Mouse (Mus musculus): ENCODE measurements around the gene Fbp2. TPM values are rescaled to one million over a fixed set of nuclear protein-coding genes. Genes with fewer than 3 reads are reported as not detected.
A peak's percentile ranks its signal among the peaks of the same experiment; 100 is the strongest.
"Not testable (repeated sequence)": the region's sequence is repeated elsewhere in the genome, so short reads cannot be mapped to it uniquely, and the experiment has no call there.

The Fbp2 gene
- polyA plus RNA-seq, 1 experiment from 2014 or later, result not detected

DNA sequence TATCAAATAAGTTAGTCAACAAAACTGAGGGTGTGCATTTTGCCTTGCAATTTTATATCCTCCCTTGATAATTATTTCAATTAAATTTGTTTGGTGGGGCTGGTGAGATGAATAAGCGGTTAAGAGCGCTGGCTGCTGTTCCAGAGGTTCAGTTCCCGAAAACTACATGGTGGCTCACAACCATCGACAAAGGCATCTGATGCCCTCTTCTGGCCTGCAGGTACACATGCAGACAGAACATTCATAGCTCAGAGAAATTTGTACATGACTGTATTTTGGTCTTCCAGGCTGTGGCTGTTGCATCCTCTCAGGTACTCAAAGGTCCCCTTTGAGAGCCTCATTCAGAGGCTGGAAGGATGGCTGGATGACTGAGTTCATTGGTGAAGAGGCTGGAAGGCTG, 1.8 kb upstream of the Fbp2 start:
- Histone ChIP-seq H3K27ac (no peak overlapping the region), H3K9me3 (replicated peaks) (no peaks in the 10 kb centered on the region), H3K4me2 (no peak overlapping the region), H3K36me3 (no peaks in the 10 kb centered on the region), H3K4me3 (no peak overlapping the region), H3K27me3 (replicated peaks) (no peaks in the 10 kb centered on the region), H3K9ac (no peak overlapping the region), H3K4me1 (peaks cover 4% of the 10 kb centered on the region; the same call in 1 of the 2 replicates)
- 75% methylated on average over 4 of the region's 4 CpGs for WGBS (ENCODE audit: insufficient replicate concordance)
- ATAC-seq, result no peak

DNA sequence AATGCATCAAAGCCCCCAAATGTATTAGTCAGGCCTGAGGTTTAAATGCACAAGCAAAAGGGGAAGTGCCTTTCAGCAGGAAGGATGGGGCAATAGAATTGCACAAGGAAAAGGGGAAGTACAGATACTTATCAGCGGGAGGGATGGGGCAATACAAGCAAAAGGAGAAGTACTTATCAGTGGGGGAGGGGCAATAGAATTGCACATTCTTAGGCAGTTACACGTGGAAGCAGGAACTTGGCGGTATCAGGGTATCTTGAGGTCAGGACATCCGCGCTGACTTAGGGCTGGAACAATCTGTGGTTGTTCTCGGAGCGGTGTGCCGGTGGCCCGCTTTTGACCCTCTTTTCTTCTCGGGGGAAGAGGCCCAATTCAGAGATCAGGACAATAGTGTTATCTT, 1.0 kb upstream of the Fbp2 start:
- not testable (repeated sequence) for H3K27me3 ChIP-seq (replicated peaks); ATAC-seq; H3K27ac ChIP-seq; H3K9ac ChIP-seq; H3K36me3 ChIP-seq; H3K9me3 ChIP-seq (replicated peaks); H3K4me2 ChIP-seq; H3K4me1 ChIP-seq; H3K4me3 ChIP-seq
- WGBS (ENCODE audit: insufficient replicate concordance), result 23% methylated on average over 10 of the region's 10 CpGs

DNA sequence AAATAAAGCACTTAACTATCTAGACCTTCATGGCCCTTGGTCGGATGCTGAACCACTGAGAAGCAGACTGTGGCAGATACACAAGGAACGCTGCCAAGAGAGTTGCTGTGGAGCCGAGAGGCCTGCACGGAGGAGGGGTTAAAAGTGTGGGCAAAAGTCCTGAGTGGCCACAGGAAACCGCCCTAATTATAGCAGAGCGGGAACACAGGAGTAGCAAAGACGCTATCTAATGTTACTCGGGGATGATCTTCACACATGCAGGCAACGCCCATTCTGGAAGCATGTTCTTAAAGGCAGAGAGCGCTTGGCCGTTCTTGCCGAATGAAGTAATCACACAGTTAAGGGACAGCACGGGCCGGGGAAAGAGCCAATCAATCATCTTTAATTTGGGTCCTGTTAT, 1.4 kb downstream of the Fbp2 start:
- WGBS (ENCODE audit: insufficient replicate concordance), result 70% methylated on average over 14 of the region's 14 CpGs
- no peak overlapping the region for H3K4me2 ChIP-seq

DNA sequence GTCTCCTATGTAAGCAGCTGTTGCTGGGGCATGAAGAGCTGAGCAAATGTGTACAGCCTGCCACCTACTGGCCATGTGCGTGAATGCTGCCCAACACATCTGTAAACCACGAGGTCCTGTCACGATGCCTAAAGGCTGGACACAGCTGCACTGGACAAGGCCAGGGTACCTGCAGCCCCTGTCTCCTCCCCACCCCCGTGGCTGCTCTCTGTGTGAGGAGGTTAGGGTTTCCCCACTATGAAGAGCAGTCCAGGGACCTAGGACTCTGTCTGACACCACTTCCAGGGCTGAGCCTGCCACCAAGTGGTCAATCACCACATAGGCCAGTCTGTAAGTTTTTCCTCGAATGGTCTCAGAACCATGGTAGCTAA, 1.9 kb downstream of the Fbp2 start:
- peak overlapping the region; percentile 14 for H3K4me3 ChIP-seq
- ATAC-seq, result peak; percentile 83
- no peaks in the 10 kb centered on the region for H3K27me3 ChIP-seq (replicated peaks)
- no peak overlapping the region for H3K27ac ChIP-seq
- WGBS (ENCODE audit: insufficient replicate concordance), result 6% methylated on average over 5 of the region's 5 CpGs
- peak overlapping the region; percentile 61 for H3K4me2 ChIP-seq
- no peak overlapping the region for H3K9ac ChIP-seq
- no peaks in the 10 kb centered on the region for H3K36me3 ChIP-seq
- peaks cover 4% of the 10 kb centered on the region; the same call in 1 of the 2 replicates for H3K4me1 ChIP-seq
- no peaks in the 10 kb centered on the region for H3K9me3 ChIP-seq (replicated peaks)

More for the DNA sequence above, 1.4 kb downstream of the Fbp2 start:
- no peak for ATAC-seq
- Histone ChIP-seq H3K36me3 (no peaks in the 10 kb centered on the region), H3K27me3 (replicated peaks) (no peaks in the 10 kb centered on the region), H3K9me3 (replicated peaks) (no peaks in the 10 kb centered on the region), H3K27ac (no peak overlapping the region), H3K4me3 (no peak overlapping the region), H3K9ac (no peak overlapping the region), H3K4me1 (peaks cover 4% of the 10 kb centered on the region; the same call in 1 of the 2 replicates)

DNA sequence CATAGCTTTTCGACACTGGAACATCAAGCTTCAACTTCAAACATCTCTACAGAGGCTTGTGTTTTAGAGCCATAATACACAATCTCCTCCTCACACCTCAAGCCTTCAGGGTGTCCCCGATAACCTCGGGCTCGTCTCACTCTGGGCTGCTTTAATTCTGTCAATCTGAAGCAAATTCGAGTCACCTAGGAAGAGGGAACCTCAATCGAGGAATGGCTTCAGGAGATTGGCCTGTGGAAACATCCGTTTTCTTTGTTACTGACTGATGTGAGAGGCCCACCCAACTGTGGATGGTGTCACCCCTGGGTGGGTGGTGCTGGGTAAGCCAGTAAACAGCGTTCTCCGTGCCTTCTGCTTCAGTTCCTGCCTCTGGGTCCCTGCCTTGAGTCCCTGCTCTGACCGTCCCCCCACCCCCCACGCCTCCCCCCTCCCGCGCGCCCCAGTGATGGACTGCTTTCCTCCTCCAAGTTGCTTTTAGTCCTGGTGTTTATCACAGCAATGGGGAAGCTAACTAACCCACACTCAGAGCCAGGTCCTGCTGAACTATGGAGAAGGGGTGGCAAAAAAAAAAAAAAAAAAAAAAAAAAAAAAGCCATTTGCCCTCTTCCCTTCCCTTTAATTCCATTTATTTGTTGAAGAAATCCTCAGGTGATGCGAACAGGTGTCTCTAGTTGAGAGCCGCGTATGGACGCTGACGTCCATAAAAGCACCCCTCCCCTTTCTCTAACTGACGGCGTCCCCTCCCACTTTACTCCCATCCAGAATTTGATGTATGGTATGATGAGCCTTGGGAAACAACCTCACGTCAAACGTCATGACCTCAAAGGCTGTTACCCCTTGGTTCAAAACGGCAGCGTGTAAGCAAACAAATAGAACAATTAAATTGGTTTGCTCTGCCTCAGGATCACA, 2.6 kb downstream of the Fbp2 start:
- no peaks in the 10 kb centered on the region for H3K9me3 ChIP-seq (replicated peaks)
- H3K4me3 ChIP-seq, result peak overlapping the region; percentile 14
- no peak for ATAC-seq
- H3K9ac ChIP-seq, result no peak overlapping the region
- no peak overlapping the region for H3K27ac ChIP-seq
- no peaks in the 10 kb centered on the region for H3K27me3 ChIP-seq (replicated peaks)
- WGBS (ENCODE audit: insufficient replicate concordance), result 23% methylated on average over 25 of the region's 25 CpGs
- peak overlapping the region; percentile 61 for H3K4me2 ChIP-seq
- H3K36me3 ChIP-seq, result no peaks in the 10 kb centered on the region
- H3K4me1 ChIP-seq, result peaks cover 4% of the 10 kb centered on the region; the same call in 1 of the 2 replicates

DNA sequence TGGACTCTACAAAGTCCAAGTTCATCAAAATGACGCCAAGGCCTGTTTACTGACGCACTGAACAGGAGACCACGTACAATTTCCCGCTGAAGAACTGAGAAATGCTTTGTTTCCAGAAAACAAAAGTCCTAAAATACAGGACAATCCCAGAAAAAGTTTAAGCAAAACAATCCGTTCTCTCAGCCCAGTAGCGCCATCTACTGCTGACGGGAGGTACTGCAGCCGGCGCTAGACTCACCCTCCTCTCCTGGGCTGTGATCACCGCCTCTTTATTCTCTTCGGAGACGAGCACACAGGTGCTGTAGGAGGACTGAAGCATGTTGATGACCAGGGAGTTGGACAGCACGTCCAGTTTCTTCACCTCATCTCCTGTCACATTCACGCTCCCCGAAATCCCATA, 3.6 kb downstream of the Fbp2 start:
- ATAC-seq, result no peak
- 11% methylated on average over 15 of the region's 15 CpGs for WGBS (ENCODE audit: insufficient replicate concordance)

DNA sequence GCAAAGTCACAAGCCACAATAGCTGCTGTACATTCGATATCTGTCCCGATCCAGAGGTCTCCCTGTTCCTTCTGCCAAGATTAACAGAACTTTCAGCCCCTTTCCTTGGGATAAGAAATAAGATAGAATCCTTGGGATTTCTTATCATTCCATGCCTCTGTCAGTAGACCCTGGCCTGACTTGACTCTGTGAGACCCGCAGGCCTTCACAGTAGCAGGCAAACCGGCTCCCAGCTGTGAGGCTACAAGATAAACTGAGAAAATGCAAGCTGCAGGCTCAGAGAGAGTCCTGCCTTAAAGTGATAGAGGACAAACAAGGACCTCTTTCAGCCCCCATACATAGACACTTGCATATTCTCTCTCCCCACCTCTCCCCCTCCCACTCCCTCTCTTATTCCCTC, 24.9 kb downstream of the Fbp2 start:
- Histone ChIP-seq H3K9ac (no peak overlapping the region), H3K9me3 (replicated peaks) (no peaks in the 10 kb centered on the region), H3K4me3 (no peak overlapping the region), H3K36me3 (no peaks in the 10 kb centered on the region), H3K4me2 (no peak overlapping the region), H3K27ac (no peak overlapping the region), H3K27me3 (replicated peaks) (no peaks in the 10 kb centered on the region), H3K4me1 (no peaks in the 10 kb centered on the region)
- no peak for ATAC-seq
- WGBS (ENCODE audit: insufficient replicate concordance), result 26% methylated on average over 4 of the region's 4 CpGs

More for the DNA sequence above, 3.6 kb downstream of the Fbp2 start:
- H3K4me1 ChIP-seq, result peaks cover 4% of the 10 kb centered on the region; the same call in 1 of the 2 replicates
- H3K4me3 ChIP-seq, result no peak overlapping the region
- no peaks in the 10 kb centered on the region for H3K27me3 ChIP-seq (replicated peaks)
- no peaks in the 10 kb centered on the region for H3K36me3 ChIP-seq
- peak overlapping the region; percentile 8; the same call in 1 of the 2 replicates for H3K4me2 ChIP-seq
- no peak overlapping the region for H3K9ac ChIP-seq
- H3K27ac ChIP-seq, result no peak overlapping the region
- no peaks in the 10 kb centered on the region for H3K9me3 ChIP-seq (replicated peaks)

DNA sequence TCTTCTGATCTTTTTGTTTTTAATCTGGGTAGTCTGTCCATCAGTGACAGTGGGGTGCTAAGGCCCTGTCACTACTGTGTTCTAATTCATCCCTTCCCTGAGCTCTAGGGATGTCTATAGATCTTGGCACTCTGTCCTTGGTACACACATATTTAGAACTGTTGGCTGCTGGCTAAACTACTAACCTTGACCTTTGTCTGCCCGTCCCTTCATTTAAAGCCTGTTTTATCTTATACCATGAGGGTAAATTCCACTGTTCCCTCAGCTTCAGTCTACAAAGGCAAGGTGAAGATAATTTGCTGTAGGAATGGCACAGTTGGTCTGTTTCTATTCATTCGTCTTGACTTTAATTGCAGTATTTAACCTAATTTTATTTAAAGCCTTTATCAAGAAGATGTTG, 26.0 kb downstream of the Fbp2 start:
- no peak for ATAC-seq
- WGBS (ENCODE audit: insufficient replicate concordance), result 55% methylated on average over 2 of the region's 2 CpGs

DNA sequence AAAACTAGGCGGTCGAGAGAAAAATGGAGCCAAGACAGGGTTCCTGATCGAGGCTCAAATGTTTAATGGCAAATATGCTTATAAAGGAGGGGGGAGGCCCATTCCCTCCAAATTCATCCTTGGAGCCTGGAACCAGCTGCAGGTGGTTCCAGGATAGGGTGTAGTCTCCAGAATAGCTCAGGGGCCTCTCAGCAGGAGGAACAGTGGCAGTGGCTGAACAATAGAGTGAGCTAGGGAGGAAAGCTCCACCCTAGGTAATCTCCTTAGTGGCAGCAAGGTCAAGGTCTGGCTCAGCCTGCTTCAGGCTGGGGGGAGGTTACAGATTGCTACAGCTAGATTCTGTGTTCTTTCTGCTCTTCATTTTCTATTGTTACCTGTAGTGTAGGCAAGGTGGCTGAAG, 42.5 kb downstream of the Fbp2 start:
- H3K27ac ChIP-seq; H3K4me1 ChIP-seq; H3K9ac ChIP-seq; H3K27me3 ChIP-seq (replicated peaks); H3K9me3 ChIP-seq (replicated peaks); H3K36me3 ChIP-seq; ATAC-seq; H3K4me3 ChIP-seq; H3K4me2 ChIP-seq: not testable (repeated sequence)
- 76% methylated on average over 3 of the region's 3 CpGs for WGBS (ENCODE audit: insufficient replicate concordance)

More for the DNA sequence above, 26.0 kb downstream of the Fbp2 start:
- H3K4me3 ChIP-seq, result no peak overlapping the region
- no peaks in the 10 kb centered on the region for H3K4me1 ChIP-seq
- no peak overlapping the region for H3K27ac ChIP-seq
- H3K4me2 ChIP-seq, result no peak overlapping the region
- no peaks in the 10 kb centered on the region for H3K36me3 ChIP-seq
- no peaks in the 10 kb centered on the region for H3K27me3 ChIP-seq (replicated peaks)
- no peak overlapping the region for H3K9ac ChIP-seq
- no peaks in the 10 kb centered on the region for H3K9me3 ChIP-seq (replicated peaks)

DNA sequence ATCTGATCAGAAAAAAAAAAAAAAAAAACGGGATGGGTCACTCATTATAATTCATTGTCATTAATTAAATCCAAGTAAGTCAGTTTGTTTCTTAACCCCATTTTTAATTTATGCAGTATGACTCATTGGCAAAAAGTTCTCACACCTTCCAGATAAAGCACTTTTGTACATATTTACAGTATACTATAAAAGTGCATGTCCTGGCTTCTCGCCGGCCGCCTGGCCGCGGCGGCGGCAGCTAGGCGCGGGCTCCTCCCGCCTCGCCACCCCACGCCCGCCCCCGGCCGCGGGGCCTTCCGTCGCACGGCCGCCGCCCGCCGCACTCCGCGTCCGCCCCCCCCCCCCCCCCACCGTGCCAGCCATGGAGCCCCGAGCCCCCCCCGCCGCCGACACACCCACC, 45.5 kb downstream of the Fbp2 start:
- H3K36me3 ChIP-seq, result no peaks in the 10 kb centered on the region
- peak overlapping the region; percentile 59 for H3K4me2 ChIP-seq
- peak overlapping the region; percentile 40 for H3K4me3 ChIP-seq
- no peaks in the 10 kb centered on the region for H3K9me3 ChIP-seq (replicated peaks)
- H3K27me3 ChIP-seq (replicated peaks), result peaks cover 9% of the 10 kb centered on the region; the same call in 1 of the 2 replicates
- H3K27ac ChIP-seq, result no peak overlapping the region
- H3K9ac ChIP-seq, result no peak overlapping the region
- no peak for ATAC-seq
- H3K4me1 ChIP-seq, result no peaks in the 10 kb centered on the region
- 4% methylated on average over 21 of the region's 32 CpGs for WGBS (ENCODE audit: insufficient replicate concordance)

DNA sequence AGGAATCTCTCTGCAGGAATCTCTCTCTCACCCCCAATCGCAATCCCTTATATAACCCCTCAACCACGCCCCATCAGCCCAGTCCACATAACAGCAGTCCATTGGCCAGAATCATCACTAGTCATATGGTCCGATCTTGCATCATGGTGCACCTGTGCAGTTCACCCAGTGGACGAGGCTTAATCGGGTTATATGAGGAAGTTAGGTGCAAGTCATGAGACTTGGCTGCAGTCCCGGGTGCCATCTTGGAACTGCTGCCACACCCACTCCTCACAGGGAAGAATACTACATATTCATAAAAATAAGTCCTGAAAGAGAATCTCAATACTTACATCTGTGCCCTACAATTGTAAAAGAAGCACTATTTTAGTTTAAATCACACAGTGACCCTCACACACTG, 50.2 kb downstream of the Fbp2 start:
- not testable (repeated sequence) for H3K4me3 ChIP-seq; H3K9me3 ChIP-seq (replicated peaks); H3K4me2 ChIP-seq; H3K27me3 ChIP-seq (replicated peaks); ATAC-seq; H3K9ac ChIP-seq; H3K36me3 ChIP-seq; H3K27ac ChIP-seq; H3K4me1 ChIP-seq
- WGBS (ENCODE audit: insufficient replicate concordance), result 76% methylated on average over 6 of the region's 6 CpGs

Data from liver, embryonic 12.5 days (tissue).